Mouse (Mus musculus) myocyte (in vitro differentiated cells): ENCODE data around the gene Fubp1.

Experiments
- CEBPB ChIP-seq: IDR thresholded peaks from 2 replicates; pipeline ENCODE4 v1.6.1; 2011; ENCODE audit warnings: mild to moderate bottlenecking, moderate library complexity; ENCODE audit not compliant: poor library complexity, insufficient read depth, severe bottlenecking
- E2F4 ChIP-seq: IDR thresholded peaks from one replicate; pipeline ENCODE4 v1.6.1; 2011; ENCODE audit warnings: mild to moderate bottlenecking, control low read depth, moderate library complexity; ENCODE audit not compliant: insufficient read depth
- MYOD1 ChIP-seq, 3 experiments: IDR thresholded peaks; one replicate each; pipeline ENCODE4 v1.6.1; 2011; ENCODE audit warnings: control low read depth in 2 of 3, low read depth in 2 of 3, mild to moderate bottlenecking in 2 of 3, moderate library complexity in 1 of 3; ENCODE audit not compliant: insufficient read length in 2 of 3, control insufficient read depth in 1 of 3
- MYOG ChIP-seq, 3 experiments: IDR thresholded peaks; one replicate each; pipeline ENCODE4 v1.6.1; 2011; ENCODE audit warnings: control low read depth in 2 of 3, low read depth in 2 of 3, mild to moderate bottlenecking in 2 of 3; ENCODE audit not compliant: insufficient read length in 2 of 3, control insufficient read depth in 1 of 3, insufficient read depth in 1 of 3
- POLR2A ChIP-seq: IDR thresholded peaks from one replicate; pipeline ENCODE4 v1.6.1; 2011; ENCODE audit warnings: low read depth, mild to moderate bottlenecking, control low read depth, moderate library complexity; ENCODE audit not compliant: insufficient read length
- TCF12 ChIP-seq: IDR thresholded peaks from one replicate; pipeline ENCODE4 v1.6.1; 2011; ENCODE audit warnings: mild to moderate bottlenecking, control low read depth; ENCODE audit not compliant: poor library complexity, insufficient read depth, severe bottlenecking
- USF1 ChIP-seq: IDR thresholded peaks from one replicate; pipeline ENCODE4 v1.6.1; 2011; ENCODE audit warnings: low read depth, mild to moderate bottlenecking, control low read depth, moderate library complexity

- TF ChIP-seq MYOD1 (IDR thresholded peaks at IDR 0.05; ENCODE audit: control insufficient read depth in 1 of 3, insufficient read length in 2 of 3, low read depth in 2 of 3) (no peak), E2F4 (no peak), POLR2A (no peak), MYOG (IDR thresholded peaks at IDR 0.05; ENCODE audit: control insufficient read depth in 1 of 3, insufficient read depth in 1 of 3, insufficient read length in 2 of 3, low read depth in 2 of 3) (no peak), TCF12 (no peak), USF1 (no peak), CEBPB (no peak)
These were observed 3.1 kb upstream of the Fubp1 start for GRCm38 (mm10) chr3:152207156-152207555.
